Mouse (Mus musculus): ENCODE data around the gene Slc26a5. TPM values are rescaled to one million over a fixed set of nuclear protein-coding genes. Genes with fewer than 3 reads are reported as not detected.

Gene Slc26a5
- polyA plus RNA-seq (2014; fragmentation: Nextera tagmentation; extraction: Ambion mirVana), result not detected in 2 replicates

- WGBS, result 2% methylated on average over 27 of the region's 29 CpGs
- Histone ChIP-seq H3K27me3 (ENCODE audit: control insufficient read depth, insufficient read depth, low read length) (peaks cover 3% of the 10 kb centered on the region; the same call in 1 of the 2 replicates), H3K9ac (ENCODE audit: low read depth, low read length) (no peak within 1 kb of the TSS), H3K4me3 (ENCODE audit: low read depth, low read length) (peak within 1 kb of the TSS; percentile 20; the same call in 1 of the 2 replicates), H3K4me2 (replicated peaks; ENCODE audit: low read depth, low read length) (peak within 1 kb of the TSS; percentile 44), H3K4me1 (replicated peaks; ENCODE audit: control insufficient read depth, insufficient read depth, low read length) (no peaks in the 10 kb centered on the region; the same call in 1 of the 2 replicates), H3K9me3 (ENCODE audit: control insufficient read depth, low read length) (no peaks in the 10 kb centered on the region), H3K27ac (ENCODE audit: low read depth, low read length) (no peak within 1 kb of the TSS), H3K36me3 (ENCODE audit: control insufficient read depth, insufficient read depth, low read length) (no peaks in the 10 kb centered on the region)
- ATAC-seq (ENCODE audit: low FRiP score) (peak; percentile 49; the same call in 1 of the 2 replicates), DNase-seq (ENCODE audit: low spot score) (peak; percentile 25)
Measured at GRCm38 (mm10) chr5:21865346-21866107, at the start of gene Slc26a5. Gene Slc26a5 (minus strand): TSS chr5:21865604.

DNA sequence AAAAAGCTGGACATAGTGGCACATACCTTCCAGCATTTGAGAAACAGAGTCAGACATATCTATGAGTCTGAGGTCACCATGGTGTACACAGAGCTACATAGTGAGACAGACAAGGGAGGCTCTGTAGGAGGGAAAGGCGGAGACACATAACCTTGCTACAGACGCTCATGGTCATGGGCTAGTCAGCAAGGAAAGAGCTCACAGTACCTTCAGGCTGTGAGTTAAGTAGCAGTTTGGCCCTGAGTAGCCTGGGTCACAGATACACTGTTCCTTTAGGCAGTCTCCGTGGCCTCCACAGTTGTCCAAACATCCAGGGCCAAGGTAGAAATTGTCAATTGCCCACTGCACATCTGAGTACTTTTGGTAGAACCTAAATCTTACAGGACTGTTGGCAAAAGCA is 49.4 kb upstream of the Slc26a5 start:
- Histone ChIP-seq H3K36me3 (ENCODE audit: control insufficient read depth, insufficient read depth, low read length) (no peaks in the 10 kb centered on the region), H3K4me2 (replicated peaks; ENCODE audit: low read depth, low read length) (no peak overlapping the region), H3K4me3 (ENCODE audit: low read depth, low read length) (no peak overlapping the region), H3K4me1 (replicated peaks; ENCODE audit: control insufficient read depth, insufficient read depth, low read length) (no peaks in the 10 kb centered on the region), H3K27ac (ENCODE audit: low read depth, low read length) (no peak overlapping the region), H3K27me3 (ENCODE audit: control insufficient read depth, insufficient read depth, low read length) (no peaks in the 10 kb centered on the region), H3K9ac (ENCODE audit: low read depth, low read length) (no peak overlapping the region), H3K9me3 (ENCODE audit: control insufficient read depth, low read length) (no peaks in the 10 kb centered on the region)
- no peak for ATAC-seq (ENCODE audit: low FRiP score)
- DNase-seq (ENCODE audit: low spot score), result no peak
- 75% methylated on average over 3 of the region's 3 CpGs for WGBS

DNA sequence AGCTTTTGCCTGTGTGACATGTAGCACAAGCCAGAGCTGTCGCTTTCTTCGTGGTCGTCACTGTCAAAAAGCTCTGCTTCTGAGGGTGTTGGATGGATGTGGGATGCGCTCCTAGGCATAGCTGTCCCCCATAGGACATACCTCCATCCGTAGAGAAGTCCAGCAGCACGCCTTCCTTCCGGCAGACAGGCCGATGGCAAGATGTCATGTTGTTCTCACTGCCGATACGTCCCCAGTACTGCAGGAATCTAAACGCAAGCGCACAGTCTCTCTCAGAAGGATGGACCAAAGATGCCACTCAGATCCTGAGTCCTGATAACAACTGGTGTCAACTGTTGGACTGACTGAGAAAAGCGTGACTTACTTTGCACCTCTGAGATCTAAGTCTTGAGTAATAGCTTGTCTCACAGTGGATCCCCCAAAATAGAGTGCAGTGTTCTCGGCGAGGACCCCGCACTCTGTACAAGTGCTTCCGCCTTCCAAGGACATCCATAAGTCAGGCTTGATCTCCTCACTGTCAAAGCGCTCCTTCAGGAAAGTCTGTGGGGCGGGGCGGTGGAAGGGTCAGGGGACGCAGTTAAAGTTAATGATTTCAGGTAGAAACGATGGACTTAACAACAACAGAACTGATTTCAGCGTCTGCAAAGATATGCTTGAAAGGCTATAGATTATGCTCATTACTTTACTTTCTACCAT is 47.6 kb upstream of the Slc26a5 start:
- ATAC-seq (ENCODE audit: low FRiP score), result no peak
- WGBS, result 87% methylated on average over 23 of the region's 23 CpGs

GRCm38 (mm10) chr5:21910726-21911125 is 45.3 kb upstream of the Slc26a5 start:
- no peak overlapping the region for H3K4me2 ChIP-seq (replicated peaks; ENCODE audit: low read depth, low read length)
- no peak overlapping the region for H3K4me3 ChIP-seq (ENCODE audit: low read depth, low read length)
- 92% methylated on average over 12 of the region's 12 CpGs for WGBS
- no peaks in the 10 kb centered on the region for H3K4me1 ChIP-seq (replicated peaks; ENCODE audit: control insufficient read depth, insufficient read depth, low read length)
- no peak for DNase-seq (ENCODE audit: low spot score)
- no peak for ATAC-seq (ENCODE audit: low FRiP score)
- no peak overlapping the region for H3K27ac ChIP-seq (ENCODE audit: low read depth, low read length)
- H3K9ac ChIP-seq (ENCODE audit: low read depth, low read length), result no peak overlapping the region
- H3K27me3 ChIP-seq (ENCODE audit: control insufficient read depth, insufficient read depth, low read length), result no peaks in the 10 kb centered on the region
- no peaks in the 10 kb centered on the region for H3K36me3 ChIP-seq (ENCODE audit: control insufficient read depth, insufficient read depth, low read length)
- no peaks in the 10 kb centered on the region for H3K9me3 ChIP-seq (ENCODE audit: control insufficient read depth, low read length)

More for the DNA sequence above, 47.6 kb upstream of the Slc26a5 start:
- Histone ChIP-seq H3K9ac (ENCODE audit: low read depth, low read length) (no peak overlapping the region), H3K4me3 (ENCODE audit: low read depth, low read length) (no peak overlapping the region), H3K4me2 (replicated peaks; ENCODE audit: low read depth, low read length) (no peak overlapping the region), H3K9me3 (ENCODE audit: control insufficient read depth, low read length) (no peaks in the 10 kb centered on the region), H3K36me3 (ENCODE audit: control insufficient read depth, insufficient read depth, low read length) (no peaks in the 10 kb centered on the region), H3K27me3 (ENCODE audit: control insufficient read depth, insufficient read depth, low read length) (no peaks in the 10 kb centered on the region), H3K27ac (ENCODE audit: low read depth, low read length) (no peak overlapping the region), H3K4me1 (replicated peaks; ENCODE audit: control insufficient read depth, insufficient read depth, low read length) (no peaks in the 10 kb centered on the region)
- DNase-seq (ENCODE audit: low spot score), result no peak

DNA sequence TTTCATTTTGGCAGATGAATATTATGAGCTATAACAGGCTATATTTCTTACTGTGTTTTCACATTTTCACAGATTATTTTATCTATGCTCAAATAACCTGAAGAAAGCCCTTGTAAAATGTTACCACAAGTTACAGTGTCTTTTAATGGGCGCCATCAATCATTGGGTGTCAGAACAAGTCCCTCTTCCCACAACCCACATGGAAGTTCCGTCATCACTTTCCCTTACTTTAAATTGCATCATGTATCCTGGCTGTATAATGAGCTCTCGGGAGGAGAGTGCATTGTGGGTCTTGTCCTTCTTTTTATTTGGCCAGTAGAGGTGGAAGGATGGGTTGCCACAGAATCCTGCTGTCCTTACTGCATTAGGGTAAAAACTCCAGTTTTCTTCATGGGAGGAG is 44.3 kb upstream of the Slc26a5 start:
- Histone ChIP-seq H3K4me1 (replicated peaks; ENCODE audit: control insufficient read depth, insufficient read depth, low read length) (no peaks in the 10 kb centered on the region), H3K27me3 (ENCODE audit: control insufficient read depth, insufficient read depth, low read length) (no peaks in the 10 kb centered on the region), H3K27ac (ENCODE audit: low read depth, low read length) (no peak overlapping the region), H3K4me2 (replicated peaks; ENCODE audit: low read depth, low read length) (no peak overlapping the region), H3K9me3 (ENCODE audit: control insufficient read depth, low read length) (no peaks in the 10 kb centered on the region), H3K4me3 (ENCODE audit: low read depth, low read length) (no peak overlapping the region), H3K36me3 (ENCODE audit: control insufficient read depth, insufficient read depth, low read length) (no peaks in the 10 kb centered on the region), H3K9ac (ENCODE audit: low read depth, low read length) (no peak overlapping the region)
- 90% methylated on average over 3 of the region's 3 CpGs for WGBS
- ATAC-seq (ENCODE audit: low FRiP score) (no peak), DNase-seq (ENCODE audit: low spot score) (no peak)

- DNase-seq (ENCODE audit: low spot score) (no peak), ATAC-seq (ENCODE audit: low FRiP score) (no peak)
- H3K4me1 ChIP-seq (replicated peaks; ENCODE audit: control insufficient read depth, insufficient read depth, low read length), result 0 out of 2 replicates have a peak, but pooled peaks cover 2% of the 10 kb centered on the region
- no peak overlapping the region for H3K4me3 ChIP-seq (ENCODE audit: low read depth, low read length)
- H3K27ac ChIP-seq (ENCODE audit: low read depth, low read length), result no peak overlapping the region
- no peak overlapping the region for H3K9ac ChIP-seq (ENCODE audit: low read depth, low read length)
- no peaks in the 10 kb centered on the region for H3K36me3 ChIP-seq (ENCODE audit: control insufficient read depth, insufficient read depth, low read length)
- no peaks in the 10 kb centered on the region for H3K27me3 ChIP-seq (ENCODE audit: control insufficient read depth, insufficient read depth, low read length)
- H3K4me2 ChIP-seq (replicated peaks; ENCODE audit: low read depth, low read length), result no peak overlapping the region
- WGBS, result 71% methylated on average over 12 of the region's 12 CpGs
- H3K9me3 ChIP-seq (ENCODE audit: control insufficient read depth, low read length), result no peaks in the 10 kb centered on the region
Measured at GRCm38 (mm10) chr5:21901411-21901810, 36.0 kb upstream of the Slc26a5 start.

DNA sequence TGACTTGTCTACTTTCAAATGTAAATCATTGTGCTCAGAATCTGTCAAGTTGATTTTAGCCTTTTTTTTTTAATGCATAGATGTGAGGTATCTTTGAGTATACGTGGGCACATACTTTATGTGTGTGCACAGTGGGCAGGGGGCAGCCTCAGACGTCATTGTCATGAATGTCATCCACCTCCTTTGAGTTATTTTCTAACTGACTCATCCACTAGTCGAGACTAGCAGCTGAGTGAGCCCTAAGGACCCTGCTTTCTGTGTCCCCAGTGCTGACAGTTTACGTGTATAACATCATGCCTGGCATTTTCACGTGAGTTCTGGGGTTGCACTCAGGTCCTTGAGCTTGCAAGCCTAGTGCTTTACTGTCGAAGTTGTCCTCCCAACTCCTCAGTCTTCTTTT is 35.5 kb upstream of the Slc26a5 start:
- H3K36me3 ChIP-seq (ENCODE audit: control insufficient read depth, insufficient read depth, low read length), result no peaks in the 10 kb centered on the region
- DNase-seq (ENCODE audit: low spot score), result no peak
- H3K27ac ChIP-seq (ENCODE audit: low read depth, low read length), result no peak overlapping the region
- WGBS, result 72% methylated on average over 6 of the region's 6 CpGs
- no peak overlapping the region for H3K4me3 ChIP-seq (ENCODE audit: low read depth, low read length)
- no peaks in the 10 kb centered on the region for H3K27me3 ChIP-seq (ENCODE audit: control insufficient read depth, insufficient read depth, low read length)
- no peaks in the 10 kb centered on the region for H3K9me3 ChIP-seq (ENCODE audit: control insufficient read depth, low read length)
- ATAC-seq (ENCODE audit: low FRiP score), result no peak
- 0 out of 2 replicates have a peak, but pooled peaks cover 2% of the 10 kb centered on the region for H3K4me1 ChIP-seq (replicated peaks; ENCODE audit: control insufficient read depth, insufficient read depth, low read length)
- no peak overlapping the region for H3K4me2 ChIP-seq (replicated peaks; ENCODE audit: low read depth, low read length)
- no peak overlapping the region for H3K9ac ChIP-seq (ENCODE audit: low read depth, low read length)

GRCm38 (mm10) chr5:21898875-21899274 is 33.5 kb upstream of the Slc26a5 start:
- Histone ChIP-seq H3K4me1 (replicated peaks; ENCODE audit: control insufficient read depth, insufficient read depth, low read length) (0 out of 2 replicates have a peak, but pooled peaks cover 2% of the 10 kb centered on the region), H3K27me3 (ENCODE audit: control insufficient read depth, insufficient read depth, low read length) (no peaks in the 10 kb centered on the region), H3K4me3 (ENCODE audit: low read depth, low read length) (no peak overlapping the region), H3K27ac (ENCODE audit: low read depth, low read length) (no peak overlapping the region), H3K4me2 (replicated peaks; ENCODE audit: low read depth, low read length) (no peak overlapping the region), H3K36me3 (ENCODE audit: control insufficient read depth, insufficient read depth, low read length) (no peaks in the 10 kb centered on the region), H3K9me3 (ENCODE audit: control insufficient read depth, low read length) (no peaks in the 10 kb centered on the region), H3K9ac (ENCODE audit: low read depth, low read length) (no peak overlapping the region)
- WGBS, result 90% methylated on average over 6 of the region's 6 CpGs
- no peak for ATAC-seq (ENCODE audit: low FRiP score)
- no peak for DNase-seq (ENCODE audit: low spot score)

Measured in hindbrain, embryonic 11.5 days (tissue).